Mouse (Mus musculus): Measurements from ENCODE around the gene Carns1. TPM values are rescaled to one million over a fixed set of nuclear protein-coding genes. Genes with fewer than 3 reads are reported as not detected.
"Not testable (repeated sequence)": the region's sequence is repeated elsewhere in the genome, so short reads cannot be mapped to it uniquely, and the experiment has no call there.

Gene Carns1
- polyA plus RNA-seq, 1 experiment from 2014 or later = 3.1 TPM

GRCm38 (mm10) chr19:4124432-4124831, 50.8 kb downstream of the Carns1 start:
- Histone ChIP-seq H3K36me3 (peaks cover 22% of the 10 kb centered on the region), H3K4me3 (replicated peaks) (no peak overlapping the region), H3K27me3 (no peaks in the 10 kb centered on the region), H3K4me1 (replicated peaks) (peaks cover 33% of the 10 kb centered on the region), H3K27ac (no peak overlapping the region), H3K4me2 (no peak overlapping the region), H3K9me3 (no peaks in the 10 kb centered on the region), H3K9ac (replicated peaks) (no peak overlapping the region)
- 71% methylated on average over 4 of the region's 4 CpGs for WGBS
- ATAC-seq (ENCODE audit: insufficient number of reproducible peaks, insufficient read depth, low FRiP score, low TSS enrichment, low read depth) = no peak

- WGBS = 88% methylated on average over 7 of the region's 7 CpGs
- H3K36me3 ChIP-seq = peaks cover 17% of the 10 kb centered on the region
- no peak overlapping the region for H3K27ac ChIP-seq
- ATAC-seq (ENCODE audit: insufficient number of reproducible peaks, insufficient read depth, low FRiP score, low TSS enrichment, low read depth) = no peak
- H3K4me1 ChIP-seq (replicated peaks) = peaks cover 33% of the 10 kb centered on the region
- no peak overlapping the region for H3K4me3 ChIP-seq (replicated peaks)
- H3K9me3 ChIP-seq = no peaks in the 10 kb centered on the region
- no peaks in the 10 kb centered on the region for H3K27me3 ChIP-seq
- H3K4me2 ChIP-seq = no peak overlapping the region
- no peak overlapping the region for H3K9ac ChIP-seq (replicated peaks)
These were observed 52.6 kb downstream of the Carns1 start for GRCm38 (mm10) chr19:4122411-4123370.

- WGBS = 56% methylated on average over 6 of the region's 6 CpGs
- H3K9ac ChIP-seq (replicated peaks) = not testable (repeated sequence)
- peak overlapping the region; percentile 0; the same call in 1 of the 2 replicates for H3K4me2 ChIP-seq
These were observed 53.4 kb downstream of the Carns1 start for GRCm38 (mm10) chr19:4121896-4122295.

GRCm38 (mm10) chr19:4121097-4121805, 54.0 kb downstream of the Carns1 start:
- Histone ChIP-seq H3K36me3 (peaks cover 26% of the 10 kb centered on the region), H3K9me3 (no peaks in the 10 kb centered on the region), H3K4me2 (peak overlapping the region; percentile 54), H3K27ac (peak overlapping the region; percentile 82), H3K4me3 (replicated peaks) (peak overlapping the region; percentile 47), H3K27me3 (no peaks in the 10 kb centered on the region), H3K4me1 (replicated peaks) (peaks cover 20% of the 10 kb centered on the region), H3K9ac (replicated peaks) (peak overlapping the region; percentile 62; the same call in 1 of the 2 replicates)
- ATAC-seq (ENCODE audit: insufficient number of reproducible peaks, insufficient read depth, low FRiP score, low TSS enrichment, low read depth) = peak; percentile 63
- WGBS = 3% methylated on average over 38 of the region's 38 CpGs

More at GRCm38 (mm10) chr19:4121896-4122295, 53.4 kb downstream of the Carns1 start:
- H3K9me3 ChIP-seq; H3K4me3 ChIP-seq (replicated peaks); ATAC-seq (ENCODE audit: insufficient number of reproducible peaks, insufficient read depth, low FRiP score, low TSS enrichment, low read depth); H3K27ac ChIP-seq; H3K27me3 ChIP-seq: not testable (repeated sequence)
- Histone ChIP-seq H3K4me1 (replicated peaks) (peaks cover 26% of the 10 kb centered on the region), H3K36me3 (peaks cover 20% of the 10 kb centered on the region)

- Histone ChIP-seq H3K27ac (no peak overlapping the region), H3K9me3 (no peaks in the 10 kb centered on the region), H3K4me1 (replicated peaks) (peaks cover 20% of the 10 kb centered on the region), H3K9ac (replicated peaks) (peak overlapping the region; percentile 62; the same call in 1 of the 2 replicates), H3K36me3 (peaks cover 34% of the 10 kb centered on the region), H3K4me3 (replicated peaks) (peak overlapping the region; percentile 47), H3K4me2 (peak overlapping the region; percentile 54), H3K27me3 (no peaks in the 10 kb centered on the region)
- 98% methylated on average over 2 of the region's 2 CpGs for WGBS
- no peak for ATAC-seq (ENCODE audit: insufficient number of reproducible peaks, insufficient read depth, low FRiP score, low TSS enrichment, low read depth)
These were observed 54.8 kb downstream of the Carns1 start for GRCm38 (mm10) chr19:4120496-4120895.

GRCm38 (mm10) chr19:4119716-4120487, 55.4 kb downstream of the Carns1 start:
- Histone ChIP-seq H3K4me3 (replicated peaks) (peak overlapping the region; percentile 47; the same call in 1 of the 2 replicates), H3K9me3 (no peaks in the 10 kb centered on the region), H3K9ac (replicated peaks) (no peak overlapping the region), H3K36me3 (peaks cover 40% of the 10 kb centered on the region), H3K27me3 (no peaks in the 10 kb centered on the region), H3K4me1 (replicated peaks) (peaks cover 16% of the 10 kb centered on the region), H3K4me2 (no peak overlapping the region), H3K27ac (no peak overlapping the region)
- no peak for ATAC-seq (ENCODE audit: insufficient number of reproducible peaks, insufficient read depth, low FRiP score, low TSS enrichment, low read depth)
- 90% methylated on average over 6 of the region's 6 CpGs for WGBS

GRCm38 (mm10) chr19:4118350-4118749, 56.9 kb downstream of the Carns1 start:
- no peak overlapping the region for H3K4me3 ChIP-seq (replicated peaks)
- no peak overlapping the region for H3K4me2 ChIP-seq
- no peak overlapping the region for H3K27ac ChIP-seq
- peaks cover 55% of the 10 kb centered on the region for H3K36me3 ChIP-seq
- no peak for ATAC-seq (ENCODE audit: insufficient number of reproducible peaks, insufficient read depth, low FRiP score, low TSS enrichment, low read depth)
- H3K27me3 ChIP-seq = no peaks in the 10 kb centered on the region
- no peaks in the 10 kb centered on the region for H3K9me3 ChIP-seq
- H3K4me1 ChIP-seq (replicated peaks) = peaks cover 23% of the 10 kb centered on the region
- WGBS = 93% methylated on average over 2 of the region's 2 CpGs
- no peak overlapping the region for H3K9ac ChIP-seq (replicated peaks)

GRCm38 (mm10) chr19:4117006-4117405, 58.3 kb downstream of the Carns1 start:
- Histone ChIP-seq H3K4me1 (replicated peaks) (peaks cover 28% of the 10 kb centered on the region), H3K4me2 (no peak overlapping the region), H3K27me3 (no peaks in the 10 kb centered on the region), H3K9ac (replicated peaks) (no peak overlapping the region), H3K27ac (no peak overlapping the region), H3K9me3 (no peaks in the 10 kb centered on the region), H3K36me3 (peaks cover 69% of the 10 kb centered on the region), H3K4me3 (replicated peaks) (no peak overlapping the region)
- 99% methylated on average over 7 of the region's 7 CpGs for WGBS
- no peak for ATAC-seq (ENCODE audit: insufficient number of reproducible peaks, insufficient read depth, low FRiP score, low TSS enrichment, low read depth)

GRCm38 (mm10) chr19:4115816-4116215, 59.5 kb downstream of the Carns1 start:
- WGBS = 85% methylated on average over 11 of the region's 11 CpGs
- Histone ChIP-seq H3K9me3 (no peaks in the 10 kb centered on the region), H3K9ac (replicated peaks) (no peak overlapping the region), H3K4me1 (replicated peaks) (peaks cover 26% of the 10 kb centered on the region), H3K4me2 (no peak overlapping the region), H3K36me3 (peaks cover 76% of the 10 kb centered on the region), H3K27me3 (no peaks in the 10 kb centered on the region), H3K27ac (no peak overlapping the region), H3K4me3 (replicated peaks) (no peak overlapping the region)
- ATAC-seq (ENCODE audit: insufficient number of reproducible peaks, insufficient read depth, low FRiP score, low TSS enrichment, low read depth) = no peak

- 96% methylated on average over 10 of the region's 10 CpGs for WGBS
- Histone ChIP-seq H3K27ac (no peak overlapping the region), H3K4me3 (replicated peaks) (no peak overlapping the region), H3K4me2 (no peak overlapping the region), H3K36me3 (peaks cover 76% of the 10 kb centered on the region), H3K27me3 (no peaks in the 10 kb centered on the region), H3K9ac (replicated peaks) (no peak overlapping the region), H3K4me1 (replicated peaks) (peaks cover 19% of the 10 kb centered on the region), H3K9me3 (no peaks in the 10 kb centered on the region)
- ATAC-seq (ENCODE audit: insufficient number of reproducible peaks, insufficient read depth, low FRiP score, low TSS enrichment, low read depth) = no peak
These were observed 60.1 kb downstream of the Carns1 start for GRCm38 (mm10) chr19:4115144-4115543.
